Mouse (Mus musculus) embryonic facial prominence, embryonic 13.5 days (tissue): ENCODE measurements around the gene Gm21812. TPM values are rescaled to one million over a fixed set of nuclear protein-coding genes. Genes with fewer than 3 reads are reported as not detected.
"Not testable (repeated sequence)": the region's sequence is repeated elsewhere in the genome, so short reads cannot be mapped to it uniquely, and the experiment has no call there.

Experiments used
- ATAC-seq: fragments of 200-750 bp; cut with Nextera tagmentation; 2 replicates; pipeline ENCODE4 v1.8.0; 2017; ENCODE audit warnings: low read depth; ENCODE audit not compliant: insufficient number of reproducible peaks, insufficient read depth, low FRiP score, low TSS enrichment
- H3K27ac ChIP-seq: fragments of 300-500 bp; sonication (generic); 2 replicates; pipeline ENCODE4 v1.5.1; 2015; ENCODE audit warnings: moderate library complexity, mild to moderate bottlenecking, inconsistent platforms
- H3K27me3 ChIP-seq: fragments of 300-500 bp; sonication (generic); 2 replicates; pipeline ENCODE4 v1.6.1; 2015; ENCODE audit warnings: mild to moderate bottlenecking, inconsistent platforms
- H3K36me3 ChIP-seq: fragments of 300-500 bp; sonication (generic); 2 replicates; pipeline ENCODE4 v1.6.1; 2015; ENCODE audit warnings: mild to moderate bottlenecking, inconsistent platforms
- H3K4me1 ChIP-seq: fragments of 300-500 bp; sonication (generic); 2 replicates; pipeline ENCODE4 v1.6.1; 2015; ENCODE audit warnings: inconsistent platforms
- H3K4me2 ChIP-seq: fragments of 300-500 bp; sonication (generic); 2 replicates; pipeline ENCODE4 v1.6.1; 2015; ENCODE audit warnings: moderate library complexity, mild to moderate bottlenecking, inconsistent platforms
- H3K4me3 ChIP-seq: fragments of 300-500 bp; sonication (generic); 2 replicates; pipeline ENCODE4 v1.5.1; 2015; ENCODE audit warnings: mild to moderate bottlenecking, inconsistent platforms
- H3K9ac ChIP-seq: fragments of 300-500 bp; sonication (generic); 2 replicates; pipeline ENCODE4 v1.6.1; 2015; ENCODE audit warnings: mild to moderate bottlenecking, inconsistent platforms
- H3K9me3 ChIP-seq: fragments of 300-500 bp; sonication (generic); 2 replicates; pipeline ENCODE4 v1.6.1; 2016; ENCODE audit warnings: inconsistent platforms
- WGBS: fragments of 180-500 bp; shearing (Covaris S2); methylation state at CpG from one replicate; pipeline ENCODE4 v1.1.7; 2015; ENCODE audit warnings: mixed read lengths; 5-methylcytosine and 5-hydroxymethylcytosine counted together
- polyA plus RNA-seq: library from polyadenylated mRNA; unstranded; fragments of >200 nt; fragmentation: Nextera tagmentation; extraction: Ambion mirVana; gene quantifications from 2 replicates; pipeline ENCODE4 v1.2.1, GENCODE M21; 2015

Gene Gm21812
- not detected in 2 replicates for polyA plus RNA-seq

DNA sequence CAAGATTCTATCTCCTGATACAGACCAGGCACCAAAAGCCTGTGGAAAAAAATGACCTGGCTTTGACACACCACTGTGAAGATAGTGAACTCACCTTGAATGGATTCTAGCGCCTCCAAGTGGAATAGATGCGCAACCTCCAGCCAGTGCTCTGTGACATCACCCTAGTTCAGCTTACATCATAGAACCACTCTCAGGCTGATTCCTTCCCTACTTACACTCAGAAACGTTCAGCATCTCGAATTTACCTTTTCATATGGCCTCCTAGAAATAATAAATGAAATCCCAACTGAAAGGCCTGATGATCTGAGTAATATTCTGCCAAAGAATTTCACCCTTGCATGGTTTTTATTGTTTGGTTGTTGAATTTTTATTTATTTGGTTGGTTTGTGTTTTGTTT lies at the start of gene Gm21812:
Gm21812 (minus strand) TSS at position 101 of the 400 bp plus-strand sequence.
- not testable (repeated sequence) for H3K4me1 ChIP-seq, H3K9ac ChIP-seq, H3K4me3 ChIP-seq, H3K27ac ChIP-seq, H3K4me2 ChIP-seq, H3K9me3 ChIP-seq, ATAC-seq, H3K27me3 ChIP-seq, H3K36me3 ChIP-seq
- WGBS, result no CpG with 5 or more reads among the region's 4 CpGs

Other genes with a start within 250 kb of the Gm21812 start
- not detected in 2 replicates for gene Gm21292, start 213.3 kb downstream of the Gm21812 start, polyA plus RNA-seq
- not detected in 2 replicates for gene Gm21721, start 145.0 kb downstream of the Gm21812 start, polyA plus RNA-seq
- gene Gm21874, start 69.0 kb upstream of the Gm21812 start, polyA plus RNA-seq, result not detected in 2 replicates